Comparison of ENCODE assay signal across 16 mouse cellular contexts in genomic region chr7:136707200-136708003, GRCm38 (mm10).
DNase-seq lines count a peak whose midpoint lies in the region; ATAC-seq and TF ChIP-seq lines count a peak whose summit lies in the region.
"Had no signal": no experiment of that assay in that cellular context is flagged by ENCODE, and none has a peak within 500 bp of the region (broad histone marks: within the 10 kb centered on the region; RNA-seq: fewer than 3 reads in every experiment).

No protein-coding gene starts in this region.

- WGBS in heart, adult 2 months, result 40% methylated on average over 12 of the region's 12 CpGs
- 64% methylated on average over 12 of the region's 12 CpGs for WGBS in intestine, embryonic 15.5 days
- 68% methylated on average over 12 of the region's 12 CpGs for WGBS in intestine, embryonic 16.5 days
- 56% methylated on average over 12 of the region's 12 CpGs for WGBS in embryonic facial prominence, embryonic 14.5 days

- no peaks in the 10 kb centered on the region for H3K9me3 ChIP-seq in intestine, embryonic 15.5 days
- no peaks in the 10 kb centered on the region for H3K9me3 ChIP-seq in intestine, embryonic 16.5 days (ENCODE audit: control insufficient read depth, low read length)
- H3K9me3 ChIP-seq in embryonic facial prominence, embryonic 14.5 days (ENCODE audit: control insufficient read depth, low read length), result no peaks in the 10 kb centered on the region
- H3K9me3 ChIP-seq: hindbrain, embryonic 10.5 days; midbrain, embryonic 10.5 days had no signal

- ATAC-seq in intestine, embryonic 15.5 days, result peak; percentile 15; the same call in 1 of the 2 replicates
- no peak for ATAC-seq in intestine, embryonic 16.5 days
- ATAC-seq in embryonic facial prominence, embryonic 14.5 days (ENCODE audit: low read depth), result peak; percentile 76; the same call in 1 of the 2 replicates

- no peaks in the 10 kb centered on the region; the same call in 1 of the 2 replicates for H3K27me3 ChIP-seq in heart, adult 2 months (ENCODE audit: control insufficient read depth, insufficient read depth, low read length)
- H3K27me3 ChIP-seq in intestine, embryonic 15.5 days (replicated peaks), result no peaks in the 10 kb centered on the region
- H3K27me3 ChIP-seq in intestine, embryonic 16.5 days (replicated peaks; ENCODE audit: control insufficient read depth, insufficient read depth, low read length), result no peaks in the 10 kb centered on the region
- no peaks in the 10 kb centered on the region for H3K27me3 ChIP-seq in embryonic facial prominence, embryonic 14.5 days (replicated peaks; ENCODE audit: control insufficient read depth, insufficient read depth, low read length)

- no peaks in the 10 kb centered on the region for H3K36me3 ChIP-seq in heart, adult 2 months (ENCODE audit: control insufficient read depth, insufficient read depth, low read length)
- H3K36me3 ChIP-seq in intestine, embryonic 15.5 days, result no peaks in the 10 kb centered on the region
- no peaks in the 10 kb centered on the region for H3K36me3 ChIP-seq in intestine, embryonic 16.5 days (ENCODE audit: control insufficient read depth, insufficient read depth, low read length)
- no peaks in the 10 kb centered on the region for H3K36me3 ChIP-seq in embryonic facial prominence, embryonic 14.5 days (ENCODE audit: control insufficient read depth, insufficient read depth, low read length)
- H3K36me3 ChIP-seq: hindbrain, embryonic 10.5 days; midbrain, embryonic 10.5 days had no signal

- TF ChIP-seq POLR2A in heart, adult 2 months (IDR thresholded peaks at IDR 0.05; ENCODE audit: insufficient read depth, low read depth, low read length), result no peak

- intact Hi-C loops in heart, adult 2 months (cut with DNase I), result no loop called here
- intact Hi-C loops in heart, postnatal 36 days (cut with DNase I), result no loop called here

- no peak for TF ChIP-seq EP300 in heart, adult 2 months (IDR thresholded peaks at IDR 0.05; ENCODE audit: insufficient read depth, low read depth, low read length)

- peak overlapping the region; percentile 36 for H3K27ac ChIP-seq in heart, adult 2 months
- H3K27ac ChIP-seq in intestine, embryonic 15.5 days, result no peak overlapping the region
- no peak overlapping the region for H3K27ac ChIP-seq in intestine, embryonic 16.5 days (ENCODE audit: low read length)
- 0 out of 2 replicates have a peak overlapping the region, but pooled peaks have one; percentile 10 for H3K27ac ChIP-seq in embryonic facial prominence, embryonic 14.5 days (replicated peaks; ENCODE audit: low read depth, low read length)
- H3K27ac ChIP-seq: hindbrain, embryonic 10.5 days; layer of hippocampus, adult 2 months; midbrain, embryonic 10.5 days had no signal

- no peak overlapping the region for H3K9ac ChIP-seq in heart, adult 2 months (ENCODE audit: low read depth, low read length)
- no peak overlapping the region for H3K9ac ChIP-seq in intestine, embryonic 15.5 days
- H3K9ac ChIP-seq in intestine, embryonic 16.5 days (ENCODE audit: low read depth, low read length), result no peak overlapping the region
- H3K9ac ChIP-seq in embryonic facial prominence, embryonic 14.5 days (ENCODE audit: low read depth, low read length), result no peak overlapping the region

- H3K4me2 ChIP-seq in intestine, embryonic 15.5 days (replicated peaks), result no peak overlapping the region
- no peak overlapping the region for H3K4me2 ChIP-seq in intestine, embryonic 16.5 days (ENCODE audit: low read depth, low read length)
- no peak overlapping the region for H3K4me2 ChIP-seq in embryonic facial prominence, embryonic 14.5 days (ENCODE audit: low read depth, low read length)

- no peak for DNase-seq in heart, adult 2 months
- DNase-seq in heart, postnatal 36 days, result no peak
- DNase-seq in 3T3-L1 (ENCODE audit: low read depth, low spot score), result peak; percentile 2
- peak; percentile 76 for DNase-seq in embryonic facial prominence, embryonic 14.5 days (ENCODE audit: low spot score)
- no peak for DNase-seq in cerebellum, postnatal 14 days
- DNase-seq: adrenal gland, postnatal 36 days; cerebellum, adult 9-11 months; gastrocnemius, postnatal 10 days; kidney, adult 9 months; lung, postnatal 4 days; spleen, adult 18-20 months had no signal

- peaks cover 1% of the 10 kb centered on the region for H3K4me1 ChIP-seq in heart, adult 2 months (ENCODE audit: control insufficient read depth, insufficient read depth, low read length)
- H3K4me1 ChIP-seq in intestine, embryonic 15.5 days (replicated peaks), result 0 out of 2 replicates have a peak, but pooled peaks cover 2% of the 10 kb centered on the region
- H3K4me1 ChIP-seq in intestine, embryonic 16.5 days (ENCODE audit: control insufficient read depth, insufficient read depth, low read length), result no peaks in the 10 kb centered on the region
- H3K4me1 ChIP-seq in embryonic facial prominence, embryonic 14.5 days (ENCODE audit: control insufficient read depth, insufficient read depth, low read length), result peaks cover 12% of the 10 kb centered on the region

- no peaks in the 10 kb centered on the region for H3K79me2 ChIP-seq in heart, adult 2 months (replicated peaks; ENCODE audit: control insufficient read depth, insufficient read depth, low read length)

- TF ChIP-seq CTCF in heart, adult 2 months (IDR thresholded peaks at IDR 0.05), result no peak

- H3K4me3 ChIP-seq in heart, adult 2 months, result no peak overlapping the region
- no peak overlapping the region for H3K4me3 ChIP-seq in intestine, embryonic 15.5 days (replicated peaks)
- H3K4me3 ChIP-seq in intestine, embryonic 16.5 days (ENCODE audit: low read length), result no peak overlapping the region
- no peak overlapping the region for H3K4me3 ChIP-seq in embryonic facial prominence, embryonic 14.5 days (ENCODE audit: low read depth, low read length)
- H3K4me3 ChIP-seq: hindbrain, embryonic 10.5 days; layer of hippocampus, adult 2 months; midbrain, embryonic 10.5 days had no signal

Comparison
In these comparisons a context has a peak if more than half of its experiments do, and no peak if none do; other contexts are left out.
1. DNase-seq: peak in 3T3-L1 (single experiment) and embryonic facial prominence, embryonic 14.5 days (single experiment); none in heart, adult 2 months (0 of 2), heart, postnatal 36 days (0 of 2) and cerebellum, postnatal 14 days (0 of 2).
2. H3K27ac ChIP-seq: peak in heart, adult 2 months (single experiment) and embryonic facial prominence, embryonic 14.5 days (single experiment); none in intestine, embryonic 15.5 days (single experiment) and intestine, embryonic 16.5 days (single experiment).